Mouse (Mus musculus): ENCODE results near the gene Fgf2. TPM values are rescaled to one million over a fixed set of nuclear protein-coding genes. Genes with fewer than 3 reads are reported as not detected.

Fgf2 gene
- polyA plus RNA-seq, 1 experiment from 2014 or later, result 2.3 TPM

DNA sequence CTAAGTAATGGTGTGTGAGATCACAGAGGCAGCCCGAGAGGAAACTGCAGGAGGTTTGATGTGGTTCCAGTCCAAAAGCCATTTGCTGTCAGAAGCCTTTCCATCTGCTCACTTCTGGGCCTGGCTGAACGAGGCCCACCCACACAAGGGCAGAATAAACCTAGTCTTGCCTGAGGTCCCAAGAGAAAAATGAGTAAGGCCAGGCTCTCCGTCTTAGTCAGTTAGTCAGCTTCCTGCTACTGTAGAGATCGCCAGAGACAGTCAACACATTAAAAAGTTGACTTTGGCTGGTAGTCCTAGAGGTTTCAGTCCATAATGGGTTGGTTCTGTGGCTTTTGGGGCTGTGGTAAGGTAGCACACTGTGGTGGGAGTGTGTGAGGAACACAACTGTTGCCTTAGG lies 22.3 kb downstream of the Fgf2 start:
- no peak overlapping the region for H3K4me2 ChIP-seq (ENCODE audit: low read depth, low read length)
- no peak overlapping the region for H3K9ac ChIP-seq (ENCODE audit: low read length)
- no peak for ATAC-seq (ENCODE audit: insufficient read depth, low FRiP score)
- H3K36me3 ChIP-seq (ENCODE audit: control insufficient read depth, insufficient read depth, low read length), result no peaks in the 10 kb centered on the region
- H3K9me3 ChIP-seq (replicated peaks; ENCODE audit: control insufficient read depth, low read length), result no peaks in the 10 kb centered on the region
- H3K27me3 ChIP-seq (ENCODE audit: control insufficient read depth, insufficient read depth, low read length), result no peaks in the 10 kb centered on the region
- no peak overlapping the region for H3K27ac ChIP-seq (ENCODE audit: low read length)
- 50% methylated on average over 4 of the region's 4 CpGs for WGBS
- no peak overlapping the region for H3K4me3 ChIP-seq (replicated peaks; ENCODE audit: low read length)
- H3K4me1 ChIP-seq (ENCODE audit: control insufficient read depth, insufficient read depth, low read length), result no peaks in the 10 kb centered on the region

DNA sequence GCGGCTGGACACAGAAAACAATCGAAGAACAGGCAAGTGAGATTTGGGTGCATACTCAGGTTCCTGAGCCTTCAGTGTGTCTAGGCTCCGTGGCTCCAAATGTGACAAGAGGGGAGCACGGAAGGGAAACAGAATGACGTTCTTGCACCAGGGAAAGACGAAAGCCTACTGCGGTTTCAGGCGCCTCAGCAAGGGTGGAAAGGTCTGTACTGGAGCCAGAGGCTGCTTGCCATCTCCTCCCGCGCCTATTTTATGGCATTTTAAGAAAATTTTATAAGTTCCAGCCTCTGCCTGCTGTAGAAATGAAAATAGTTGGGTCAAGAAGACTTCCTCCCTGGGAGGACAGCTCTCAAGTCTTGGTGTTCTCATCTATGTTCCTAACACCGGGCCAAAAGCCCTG lies 25.6 kb downstream of the Fgf2 start:
- Histone ChIP-seq H3K36me3 (ENCODE audit: control insufficient read depth, insufficient read depth, low read length) (no peaks in the 10 kb centered on the region), H3K9me3 (replicated peaks; ENCODE audit: control insufficient read depth, low read length) (no peaks in the 10 kb centered on the region), H3K4me2 (ENCODE audit: low read depth, low read length) (no peak overlapping the region), H3K9ac (ENCODE audit: low read length) (no peak overlapping the region), H3K4me1 (ENCODE audit: control insufficient read depth, insufficient read depth, low read length) (no peaks in the 10 kb centered on the region; the same call in 1 of the 2 replicates), H3K27ac (ENCODE audit: low read length) (no peak overlapping the region), H3K27me3 (ENCODE audit: control insufficient read depth, insufficient read depth, low read length) (no peaks in the 10 kb centered on the region), H3K4me3 (replicated peaks; ENCODE audit: low read length) (no peak overlapping the region)
- ATAC-seq (ENCODE audit: insufficient read depth, low FRiP score), result no peak
- 81% methylated on average over 11 of the region's 11 CpGs for WGBS

DNA sequence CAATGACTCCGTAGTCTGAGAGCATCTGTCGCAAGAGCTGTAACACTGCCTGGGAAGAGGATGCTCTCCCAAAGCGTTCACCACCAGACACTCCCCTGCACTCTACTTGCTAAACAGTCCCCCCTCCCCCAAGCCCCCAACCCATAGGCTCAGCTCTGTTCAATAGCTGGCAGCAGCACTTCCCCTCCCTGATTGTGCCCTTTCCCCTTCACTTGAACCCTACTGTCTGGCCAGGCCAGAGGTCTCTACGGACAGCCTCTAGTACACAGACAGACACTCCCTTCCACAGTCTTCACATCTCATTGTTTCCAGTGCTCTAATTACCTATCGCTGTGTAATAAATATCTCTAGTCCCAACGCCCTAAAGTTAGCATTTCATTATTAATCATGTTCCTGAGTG lies 29.8 kb downstream of the Fgf2 start:
- WGBS, result 51% methylated on average over 6 of the region's 6 CpGs
- Histone ChIP-seq H3K4me2 (ENCODE audit: low read depth, low read length) (no peak overlapping the region), H3K27me3 (ENCODE audit: control insufficient read depth, insufficient read depth, low read length) (no peaks in the 10 kb centered on the region), H3K36me3 (ENCODE audit: control insufficient read depth, insufficient read depth, low read length) (no peaks in the 10 kb centered on the region), H3K27ac (ENCODE audit: low read length) (no peak overlapping the region), H3K4me1 (ENCODE audit: control insufficient read depth, insufficient read depth, low read length) (no peaks in the 10 kb centered on the region; the same call in 1 of the 2 replicates), H3K9me3 (replicated peaks; ENCODE audit: control insufficient read depth, low read length) (no peaks in the 10 kb centered on the region), H3K4me3 (replicated peaks; ENCODE audit: low read length) (no peak overlapping the region), H3K9ac (ENCODE audit: low read length) (no peak overlapping the region)
- no peak for ATAC-seq (ENCODE audit: insufficient read depth, low FRiP score)

DNA sequence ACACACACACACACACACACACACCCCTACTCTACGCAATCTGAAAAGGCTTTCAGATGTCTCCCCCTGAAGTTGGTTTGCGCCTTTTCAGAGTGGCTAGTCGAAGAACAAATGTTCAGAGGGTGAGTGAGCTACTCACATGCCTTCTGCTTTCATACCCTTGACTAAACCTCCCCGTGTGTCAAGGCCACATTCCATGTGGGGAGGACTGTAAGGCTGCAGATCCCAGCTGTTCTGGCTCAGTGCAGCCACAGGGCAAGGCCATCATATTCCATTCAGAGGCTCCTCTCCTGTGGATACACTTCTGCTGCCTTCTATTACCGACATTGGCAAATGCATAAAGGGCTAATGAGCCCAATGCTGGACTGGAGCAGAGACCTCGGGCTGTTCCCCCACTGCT lies 30.3 kb downstream of the Fgf2 start:
- H3K9ac ChIP-seq (ENCODE audit: low read length), result no peak overlapping the region
- no peaks in the 10 kb centered on the region for H3K27me3 ChIP-seq (ENCODE audit: control insufficient read depth, insufficient read depth, low read length)
- H3K4me3 ChIP-seq (replicated peaks; ENCODE audit: low read length), result no peak overlapping the region
- H3K36me3 ChIP-seq (ENCODE audit: control insufficient read depth, insufficient read depth, low read length), result no peaks in the 10 kb centered on the region
- H3K4me2 ChIP-seq (ENCODE audit: low read depth, low read length), result no peak overlapping the region
- no peak for ATAC-seq (ENCODE audit: insufficient read depth, low FRiP score)
- H3K27ac ChIP-seq (ENCODE audit: low read length), result no peak overlapping the region
- H3K9me3 ChIP-seq (replicated peaks; ENCODE audit: control insufficient read depth, low read length), result no peaks in the 10 kb centered on the region
- no peaks in the 10 kb centered on the region; the same call in 1 of the 2 replicates for H3K4me1 ChIP-seq (ENCODE audit: control insufficient read depth, insufficient read depth, low read length)
- 57% methylated on average over 6 of the region's 6 CpGs for WGBS

DNA sequence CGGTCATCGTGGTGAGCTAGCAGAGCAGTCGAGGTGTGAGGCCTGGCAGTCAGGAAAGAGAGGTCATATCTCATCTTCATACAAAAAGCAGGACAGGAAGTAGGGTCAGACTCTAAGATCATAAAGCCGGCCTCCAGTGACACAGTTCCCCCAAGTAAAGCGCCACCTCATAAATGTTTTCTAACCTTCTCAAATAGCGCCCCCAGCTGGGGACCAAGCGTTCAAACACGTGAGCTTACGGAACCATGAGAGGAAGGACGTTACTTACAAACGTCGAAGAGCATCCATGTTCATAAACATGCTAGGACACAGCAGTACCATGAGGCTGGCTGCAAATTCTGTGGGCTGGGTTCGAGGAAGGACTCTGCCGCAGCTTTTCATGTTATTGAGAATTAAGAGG lies 31.1 kb downstream of the Fgf2 start:
- no peak overlapping the region for H3K4me3 ChIP-seq (replicated peaks; ENCODE audit: low read length)
- H3K27ac ChIP-seq (ENCODE audit: low read length), result no peak overlapping the region
- no peaks in the 10 kb centered on the region; the same call in 1 of the 2 replicates for H3K4me1 ChIP-seq (ENCODE audit: control insufficient read depth, insufficient read depth, low read length)
- no peak overlapping the region for H3K4me2 ChIP-seq (ENCODE audit: low read depth, low read length)
- no peaks in the 10 kb centered on the region for H3K27me3 ChIP-seq (ENCODE audit: control insufficient read depth, insufficient read depth, low read length)
- no peak for ATAC-seq (ENCODE audit: insufficient read depth, low FRiP score)
- no peaks in the 10 kb centered on the region for H3K36me3 ChIP-seq (ENCODE audit: control insufficient read depth, insufficient read depth, low read length)
- no peak overlapping the region for H3K9ac ChIP-seq (ENCODE audit: low read length)
- H3K9me3 ChIP-seq (replicated peaks; ENCODE audit: control insufficient read depth, low read length), result no peaks in the 10 kb centered on the region
- 81% methylated on average over 14 of the region's 14 CpGs for WGBS

- H3K9ac ChIP-seq (ENCODE audit: low read length), result no peak overlapping the region
- H3K4me1 ChIP-seq (ENCODE audit: control insufficient read depth, insufficient read depth, low read length), result no peaks in the 10 kb centered on the region; the same call in 1 of the 2 replicates
- WGBS, result 55% methylated on average over 18 of the region's 18 CpGs
- H3K36me3 ChIP-seq (ENCODE audit: control insufficient read depth, insufficient read depth, low read length), result no peaks in the 10 kb centered on the region
- ATAC-seq (ENCODE audit: insufficient read depth, low FRiP score), result peak; percentile 47; the same call in 1 of the 2 replicates
- H3K27me3 ChIP-seq (ENCODE audit: control insufficient read depth, insufficient read depth, low read length), result no peaks in the 10 kb centered on the region
- H3K4me2 ChIP-seq (ENCODE audit: low read depth, low read length), result 0 out of 2 replicates have a peak overlapping the region, but pooled peaks have one; percentile 10
- peak overlapping the region; percentile 75 for H3K27ac ChIP-seq (ENCODE audit: low read length)
- H3K4me3 ChIP-seq (replicated peaks; ENCODE audit: low read length), result no peak overlapping the region
- no peaks in the 10 kb centered on the region for H3K9me3 ChIP-seq (replicated peaks; ENCODE audit: control insufficient read depth, low read length)
These were observed 32.1 kb downstream of the Fgf2 start for GRCm38 (mm10) chr3:37379930-37380881.

GRCm38 (mm10) chr3:37381457-37381856 lies 33.3 kb downstream of the Fgf2 start:
- Histone ChIP-seq H3K9me3 (replicated peaks; ENCODE audit: control insufficient read depth, low read length) (no peaks in the 10 kb centered on the region), H3K36me3 (ENCODE audit: control insufficient read depth, insufficient read depth, low read length) (no peaks in the 10 kb centered on the region), H3K9ac (ENCODE audit: low read length) (no peak overlapping the region), H3K4me2 (ENCODE audit: low read depth, low read length) (no peak overlapping the region), H3K27me3 (ENCODE audit: control insufficient read depth, insufficient read depth, low read length) (no peaks in the 10 kb centered on the region), H3K27ac (ENCODE audit: low read length) (no peak overlapping the region), H3K4me3 (replicated peaks; ENCODE audit: low read length) (no peak overlapping the region), H3K4me1 (ENCODE audit: control insufficient read depth, insufficient read depth, low read length) (no peaks in the 10 kb centered on the region; the same call in 1 of the 2 replicates)
- WGBS, result 61% methylated on average over 6 of the region's 6 CpGs
- no peak for ATAC-seq (ENCODE audit: insufficient read depth, low FRiP score)

- H3K27ac ChIP-seq (ENCODE audit: low read length), result no peak overlapping the region; the same call in 1 of the 2 replicates
- WGBS, result 64% methylated on average over 6 of the region's 6 CpGs
- no peak overlapping the region for H3K4me3 ChIP-seq (replicated peaks; ENCODE audit: low read length)
- no peak overlapping the region for H3K9ac ChIP-seq (ENCODE audit: low read length)
- no peaks in the 10 kb centered on the region for H3K27me3 ChIP-seq (ENCODE audit: control insufficient read depth, insufficient read depth, low read length)
- H3K9me3 ChIP-seq (replicated peaks; ENCODE audit: control insufficient read depth, low read length), result no peaks in the 10 kb centered on the region
- no peaks in the 10 kb centered on the region; the same call in 1 of the 2 replicates for H3K4me1 ChIP-seq (ENCODE audit: control insufficient read depth, insufficient read depth, low read length)
- H3K4me2 ChIP-seq (ENCODE audit: low read depth, low read length), result no peak overlapping the region
- H3K36me3 ChIP-seq (ENCODE audit: control insufficient read depth, insufficient read depth, low read length), result no peaks in the 10 kb centered on the region
- no peak for ATAC-seq (ENCODE audit: insufficient read depth, low FRiP score)
These were observed 35.1 kb downstream of the Fgf2 start for GRCm38 (mm10) chr3:37383096-37383765.

DNA sequence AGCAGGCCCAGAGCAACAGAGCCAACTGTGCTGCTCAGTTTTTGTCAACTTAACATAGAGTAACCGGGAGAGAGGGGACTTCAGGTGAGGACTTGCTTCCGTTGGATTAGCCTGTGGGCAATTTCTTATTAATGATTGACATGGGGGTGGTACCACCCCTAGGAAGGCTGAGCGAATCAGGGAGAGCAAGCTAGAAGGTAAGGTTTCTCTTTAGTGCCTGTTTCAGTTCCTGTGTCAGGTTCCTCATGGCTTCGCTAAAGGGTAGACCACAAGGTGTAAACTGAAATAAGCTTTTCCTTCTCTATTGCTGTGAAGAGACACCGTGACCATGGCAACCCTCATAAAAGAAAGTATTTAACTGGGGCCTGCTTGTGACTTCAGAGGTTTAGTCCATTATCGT lies 39.2 kb downstream of the Fgf2 start:
- no peak overlapping the region for H3K4me3 ChIP-seq (replicated peaks; ENCODE audit: low read length)
- H3K9me3 ChIP-seq (replicated peaks; ENCODE audit: control insufficient read depth, low read length), result no peaks in the 10 kb centered on the region
- no peak overlapping the region for H3K9ac ChIP-seq (ENCODE audit: low read length)
- no peaks in the 10 kb centered on the region for H3K36me3 ChIP-seq (ENCODE audit: control insufficient read depth, insufficient read depth, low read length)
- WGBS, result 89% methylated on average over 6 of the region's 6 CpGs
- no peak for ATAC-seq (ENCODE audit: insufficient read depth, low FRiP score)
- H3K4me2 ChIP-seq (ENCODE audit: low read depth, low read length), result no peak overlapping the region
- no peaks in the 10 kb centered on the region for H3K4me1 ChIP-seq (ENCODE audit: control insufficient read depth, insufficient read depth, low read length)
- no peaks in the 10 kb centered on the region for H3K27me3 ChIP-seq (ENCODE audit: control insufficient read depth, insufficient read depth, low read length)
- H3K27ac ChIP-seq (ENCODE audit: low read length), result no peak overlapping the region
